Mouse (Mus musculus): ENCODE results near the gene Fbxw16. TPM values are rescaled to one million over a fixed set of nuclear protein-coding genes. Genes with fewer than 3 reads are reported as not detected.
"Not testable (repeated sequence)": the region's sequence is repeated elsewhere in the genome, so short reads cannot be mapped to it uniquely, and the experiment has no call there.

Fbxw16 gene
- not detected in 2 replicates for total RNA-seq (2015)
- not detected in 2 replicates for total RNA-seq (2017)

DNA sequence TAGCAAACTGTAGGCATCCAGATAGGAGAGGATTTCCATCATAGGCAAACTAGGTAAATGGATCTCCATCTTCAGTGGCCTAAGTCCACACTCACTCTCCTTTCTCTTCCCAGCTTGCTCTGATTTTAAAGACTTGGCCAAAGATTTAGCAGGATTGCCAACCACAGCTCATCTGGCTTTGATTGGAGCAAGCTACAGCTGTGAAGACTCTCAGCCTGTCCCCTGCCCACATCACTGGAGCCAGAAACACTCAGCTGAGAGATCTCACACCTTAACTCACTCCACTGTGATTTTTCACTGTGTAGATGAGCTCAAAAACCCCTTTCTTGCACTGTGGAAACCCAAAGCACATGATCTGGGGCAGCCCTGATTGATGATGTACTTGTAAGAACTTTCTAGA, at the start of gene Fbxw16:
Gene Fbxw16 (minus strand): TSS at position 101 of the 400 bp plus-strand sequence.
- ATAC-seq (replicated peaks; ENCODE audit: poor library complexity): no peak

DNA sequence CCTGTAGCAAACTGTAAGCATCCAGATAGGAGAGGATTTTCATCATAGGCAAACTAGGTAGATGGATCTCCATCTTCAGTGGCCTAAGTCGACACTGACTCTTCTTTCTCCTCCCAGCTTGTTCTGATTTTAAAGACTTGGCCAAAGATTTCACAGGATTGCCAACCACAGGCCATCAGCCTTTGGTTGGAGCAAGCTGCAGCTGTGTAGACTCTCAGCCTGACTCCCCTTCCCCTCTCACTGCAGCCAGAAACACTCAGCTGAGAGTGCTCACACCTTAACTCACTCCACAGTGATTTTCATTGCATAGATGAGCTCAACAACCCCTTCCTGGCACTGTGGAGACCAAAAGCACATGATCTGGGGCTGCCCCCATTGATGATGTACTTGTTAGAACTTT, 46.8 kb upstream of the Fbxw16 start, which contains the start of gene Fbxw19:
Gene Fbxw19 (minus strand): TSS at position 101 of the 400 bp plus-strand sequence.
- ATAC-seq (replicated peaks; ENCODE audit: poor library complexity): not testable (repeated sequence)

- ATAC-seq (replicated peaks; ENCODE audit: poor library complexity): no peak
Measured at GRCm38 (mm10) chr9:109432956-109433355, 16.0 kb downstream of the Fbxw16 start.

DNA sequence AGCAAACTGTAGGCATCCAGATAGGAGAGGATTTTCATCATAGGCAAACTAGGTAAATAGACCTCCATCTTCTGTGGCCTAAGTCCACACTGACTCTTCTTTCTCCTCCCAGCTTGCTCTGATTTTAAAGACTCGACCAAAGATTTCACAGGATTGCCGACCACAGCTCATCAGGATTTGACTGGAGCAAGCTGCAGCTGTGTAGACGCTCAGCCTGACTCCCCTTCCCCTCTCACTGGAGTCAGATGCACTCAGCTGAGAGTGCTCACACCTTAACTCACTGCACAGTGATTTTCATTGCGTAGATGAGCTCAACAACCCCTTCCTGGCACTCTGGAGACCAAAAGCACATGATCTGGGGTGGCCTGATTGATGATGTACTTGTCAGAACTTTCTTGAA, 44.7 kb downstream of the Fbxw16 start, which contains the start of gene Fbxw22:
Gene Fbxw22 (minus strand): TSS at position 101 of the 400 bp plus-strand sequence.
- not testable (repeated sequence) for ATAC-seq (replicated peaks; ENCODE audit: poor library complexity)

Other genes starting within 250 kb of the Fbxw16 start
- not detected in 2 replicates for gene Fbxw20, start 214.4 kb downstream of the Fbxw16 start, total RNA-seq (2015)
- gene Fbxw20, start 214.4 kb downstream of the Fbxw16 start, total RNA-seq (2017): not detected in 2 replicates
- gene Fbxw14, start 161.5 kb downstream of the Fbxw16 start, total RNA-seq (2015): not detected in 2 replicates
- not detected in 2 replicates for gene Fbxw14, start 161.5 kb downstream of the Fbxw16 start, total RNA-seq (2017)
- not detected in 2 replicates for gene Fbxw28, start 109.5 kb downstream of the Fbxw16 start, total RNA-seq (2015)
- gene Fbxw28, start 109.5 kb downstream of the Fbxw16 start, total RNA-seq (2017): not detected in 2 replicates
- gene Fbxw22, start 44.8 kb downstream of the Fbxw16 start, total RNA-seq (2015): not detected in 2 replicates
- not detected in 2 replicates for gene Fbxw22, start 44.8 kb downstream of the Fbxw16 start, total RNA-seq (2017)
- gene Fbxw19, start 46.7 kb upstream of the Fbxw16 start, total RNA-seq (2015): not detected in 2 replicates
- gene Fbxw19, start 46.7 kb upstream of the Fbxw16 start, total RNA-seq (2017): not detected in 2 replicates
- gene Fbxw15, start 119.1 kb upstream of the Fbxw16 start, total RNA-seq (2015): not detected in 2 replicates
- not detected in 2 replicates for gene Fbxw15, start 119.1 kb upstream of the Fbxw16 start, total RNA-seq (2017)
- not detected in 2 replicates for gene Fbxw24, start 176.9 kb upstream of the Fbxw16 start, total RNA-seq (2015)
- not detected in 2 replicates for gene Fbxw24, start 176.9 kb upstream of the Fbxw16 start, total RNA-seq (2017)
- not detected in 2 replicates for gene Fbxw25, start 215.5 kb upstream of the Fbxw16 start, total RNA-seq (2015)
- not detected in 2 replicates for gene Fbxw25, start 215.5 kb upstream of the Fbxw16 start, total RNA-seq (2017)